Mouse (Mus musculus) C2C12 (cell line): ENCODE results near the gene Cd83.

Experiments used
- CTCF ChIP-seq: IDR thresholded peaks from one replicate; pipeline ENCODE4 v1.5.1; 2011; ENCODE audit not compliant: control insufficient read depth, insufficient read depth, insufficient read length
- MAX ChIP-seq: IDR thresholded peaks from one replicate; pipeline ENCODE4 v1.6.1; 2011; ENCODE audit warnings: mild to moderate bottlenecking, control low read depth

- TF ChIP-seq CTCF (no peak), MAX (no peak)
Measured at GRCm38 (mm10) chr13:43790229-43791001, 5.8 kb downstream of the Cd83 start.
